Mouse (Mus musculus) adrenal gland, postnatal 10 days (tissue): ENCODE results near the gene Sult6b2. TPM values are rescaled to one million over a fixed set of nuclear protein-coding genes. Genes with fewer than 3 reads are reported as not detected.

ENCODE experiments used
- DNase-seq: peaks from one replicate; pipeline ENCODE4 v3.0.0; 2021; ENCODE audit warnings: mixed read lengths
- total RNA-seq, 2 experiments: library from RNA; stranded (reverse); gene quantifications; 2 replicates each; pipeline ENCODE4 v1.2.3; 2021

Gene Sult6b2
- total RNA-seq, 2 experiments from 2014 or later = not detected

- DNase-seq = peak; percentile 46
These were observed 25.1 kb downstream of the Sult6b2 start for GRCm38 (mm10) chr6:142779045-142779811.

GRCm38 (mm10) chr6:142776935-142777334 lies 27.4 kb downstream of the Sult6b2 start:
- no peak for DNase-seq

- DNase-seq = no peak
These were observed 30.7 kb downstream of the Sult6b2 start for GRCm38 (mm10) chr6:142773566-142773965.

- no peak for DNase-seq
These were observed 32.7 kb downstream of the Sult6b2 start for GRCm38 (mm10) chr6:142771643-142772042.

- DNase-seq = no peak
These were observed 34.4 kb downstream of the Sult6b2 start for GRCm38 (mm10) chr6:142769896-142770295.

- no peak for DNase-seq
These were observed 37.0 kb downstream of the Sult6b2 start for GRCm38 (mm10) chr6:142767305-142767704.

GRCm38 (mm10) chr6:142764933-142765332 lies 39.4 kb downstream of the Sult6b2 start:
- no peak for DNase-seq

GRCm38 (mm10) chr6:142759633-142760032 lies 44.7 kb downstream of the Sult6b2 start:
- DNase-seq = no peak

- DNase-seq = no peak
These were observed 45.7 kb downstream of the Sult6b2 start for GRCm38 (mm10) chr6:142758562-142758961.

GRCm38 (mm10) chr6:142757976-142758375 lies 46.3 kb downstream of the Sult6b2 start:
- DNase-seq = no peak

GRCm38 (mm10) chr6:142757334-142757965 lies 46.9 kb downstream of the Sult6b2 start:
- DNase-seq = no peak

GRCm38 (mm10) chr6:142756507-142757333 lies 47.6 kb downstream of the Sult6b2 start, which contains the start of gene Cmas:
Cmas (plus strand) TSS chr6:142756686.
- peak; percentile 92 for DNase-seq

- no peak for DNase-seq
These were observed 51.7 kb downstream of the Sult6b2 start for GRCm38 (mm10) chr6:142752331-142753246.

- no peak for DNase-seq
These were observed 52.9 kb downstream of the Sult6b2 start for GRCm38 (mm10) chr6:142751365-142751764.

GRCm38 (mm10) chr6:142748057-142748708 lies 56.1 kb downstream of the Sult6b2 start:
- peak; percentile 29 for DNase-seq

- no peak for DNase-seq
These were observed 57.1 kb downstream of the Sult6b2 start for GRCm38 (mm10) chr6:142747165-142747564.

- DNase-seq = no peak
These were observed 57.5 kb downstream of the Sult6b2 start for GRCm38 (mm10) chr6:142746765-142747164.

- DNase-seq = no peak
These were observed 58.8 kb downstream of the Sult6b2 start for GRCm38 (mm10) chr6:142745484-142745883.

GRCm38 (mm10) chr6:142743193-142743592 lies 61.1 kb downstream of the Sult6b2 start:
- no peak for DNase-seq

GRCm38 (mm10) chr6:142741763-142742162 lies 62.5 kb downstream of the Sult6b2 start:
- DNase-seq = no peak

- DNase-seq = no peak
These were observed 65.7 kb downstream of the Sult6b2 start for GRCm38 (mm10) chr6:142738637-142739036.
